Mouse (Mus musculus) embryonic facial prominence, embryonic 15.5 days (tissue): ENCODE measurements around the gene Gtf3c2. TPM values are rescaled to one million over a fixed set of nuclear protein-coding genes. Genes with fewer than 3 reads are reported as not detected.

ENCODE experiments used
- ATAC-seq: fragments of 200-750 bp; cut with Nextera tagmentation; 2 replicates; pipeline ENCODE4 v1.8.0; 2017; ENCODE audit warnings: low read depth, moderate TSS enrichment; ENCODE audit not compliant: insufficient number of reproducible peaks, low FRiP score, low TSS enrichment
- H3K27ac ChIP-seq: fragments of 300-500 bp; sonication (generic); replicated peaks from 2 replicates; pipeline ENCODE4 v1.5.1; 2015; ENCODE audit warnings: mild to moderate bottlenecking, inconsistent platforms
- H3K27me3 ChIP-seq: fragments of 300-500 bp; sonication (generic); 2 replicates; pipeline ENCODE4 v1.6.1; 2015; ENCODE audit warnings: inconsistent platforms
- H3K36me3 ChIP-seq: fragments of 300-500 bp; sonication (generic); 2 replicates; pipeline ENCODE4 v1.6.1; 2015; ENCODE audit warnings: mild to moderate bottlenecking, inconsistent platforms
- H3K4me1 ChIP-seq: fragments of 300-500 bp; sonication (generic); 2 replicates; pipeline ENCODE4 v1.6.1; 2015; ENCODE audit warnings: inconsistent platforms
- H3K4me2 ChIP-seq: fragments of 300-500 bp; sonication (generic); replicated peaks from 2 replicates; pipeline ENCODE4 v1.6.1; 2015; ENCODE audit warnings: mild to moderate bottlenecking, inconsistent platforms
- H3K4me3 ChIP-seq: fragments of 300-500 bp; sonication (generic); replicated peaks from 2 replicates; pipeline ENCODE4 v1.5.1; 2015; ENCODE audit warnings: mild to moderate bottlenecking, inconsistent platforms
- H3K9ac ChIP-seq: fragments of 300-500 bp; sonication (generic); 2 replicates; pipeline ENCODE4 v1.6.1; 2015; ENCODE audit warnings: inconsistent platforms
- H3K9me3 ChIP-seq: fragments of 300-500 bp; sonication (generic); replicated peaks from 2 replicates; pipeline ENCODE4 v1.6.1; 2016; ENCODE audit warnings: inconsistent platforms
- WGBS: fragments of 180-500 bp; shearing (Covaris S2); methylation state at CpG from one replicate; pipeline ENCODE4 v1.1.7; 2015; 5-methylcytosine and 5-hydroxymethylcytosine counted together
- polyA plus RNA-seq: library from polyadenylated mRNA; unstranded; fragments of >200 nt; fragmentation: Nextera tagmentation; extraction: Ambion mirVana; gene quantifications from 2 replicates; pipeline ENCODE4 v1.2.1, GENCODE M21; 2015

Gene Gtf3c2
- polyA plus RNA-seq, 1 experiment from 2014 or later, result 71.5 TPM

- Histone ChIP-seq H3K4me3 (no peak overlapping the region), H3K27me3 (no peaks in the 10 kb centered on the region), H3K9ac (no peak overlapping the region), H3K36me3 (peaks cover 7% of the 10 kb centered on the region; the same call in 1 of the 2 replicates), H3K4me2 (no peak overlapping the region), H3K9me3 (no peaks in the 10 kb centered on the region), H3K4me1 (peaks cover 8% of the 10 kb centered on the region; the same call in 1 of the 2 replicates), H3K27ac (no peak overlapping the region)
- no peak for ATAC-seq
- 88% methylated on average over 9 of the region's 9 CpGs for WGBS
Observed at GRCm38 (mm10) chr5:31181183-31181770, 1.3 kb upstream of the Gtf3c2 start.

DNA sequence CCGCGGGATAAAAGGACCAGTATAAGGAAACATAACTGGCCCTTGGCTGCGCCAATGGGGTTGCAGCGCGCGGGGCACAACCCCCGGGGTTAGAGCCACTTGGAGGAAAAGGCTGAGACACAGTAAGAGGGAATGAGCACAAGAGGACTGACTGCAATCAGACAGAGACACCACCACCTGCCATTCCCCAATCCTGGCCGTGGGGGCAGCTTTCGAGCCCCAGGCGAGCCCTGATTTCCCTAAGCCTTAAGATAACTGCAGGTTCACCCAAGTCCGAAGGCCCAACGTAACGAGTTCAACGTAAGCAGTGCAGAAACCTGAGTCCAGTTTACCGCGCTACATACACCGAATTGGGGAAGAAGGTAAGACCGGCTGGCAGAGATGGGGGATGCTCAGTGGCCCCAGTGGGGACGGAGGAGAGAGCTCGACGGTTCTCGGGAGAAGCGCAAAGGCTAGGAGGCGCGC is 611 bp downstream of the Gtf3c2 start:
- H3K4me2 ChIP-seq, result peak overlapping the region; percentile 83
- H3K9ac ChIP-seq, result peak overlapping the region; percentile 71
- H3K4me3 ChIP-seq, result peak overlapping the region; percentile 93
- H3K27ac ChIP-seq, result peak overlapping the region; percentile 99
- no peaks in the 10 kb centered on the region for H3K27me3 ChIP-seq
- no peaks in the 10 kb centered on the region for H3K9me3 ChIP-seq
- ATAC-seq, result peak; percentile 49; the same call in 1 of the 2 replicates
- 0% methylated on average over 25 of the region's 25 CpGs for WGBS
- H3K4me1 ChIP-seq, result peaks cover 8% of the 10 kb centered on the region; the same call in 1 of the 2 replicates
- peaks cover 12% of the 10 kb centered on the region for H3K36me3 ChIP-seq

- 88% methylated on average over 4 of the region's 4 CpGs for WGBS
- Histone ChIP-seq H3K9ac (no peak overlapping the region), H3K4me2 (no peak overlapping the region), H3K4me3 (no peak overlapping the region), H3K9me3 (no peaks in the 10 kb centered on the region), H3K36me3 (peaks cover 87% of the 10 kb centered on the region), H3K4me1 (no peaks in the 10 kb centered on the region), H3K27ac (no peak overlapping the region), H3K27me3 (no peaks in the 10 kb centered on the region)
- ATAC-seq, result no peak
Observed at GRCm38 (mm10) chr5:31168630-31169029, 11.3 kb downstream of the Gtf3c2 start.

DNA sequence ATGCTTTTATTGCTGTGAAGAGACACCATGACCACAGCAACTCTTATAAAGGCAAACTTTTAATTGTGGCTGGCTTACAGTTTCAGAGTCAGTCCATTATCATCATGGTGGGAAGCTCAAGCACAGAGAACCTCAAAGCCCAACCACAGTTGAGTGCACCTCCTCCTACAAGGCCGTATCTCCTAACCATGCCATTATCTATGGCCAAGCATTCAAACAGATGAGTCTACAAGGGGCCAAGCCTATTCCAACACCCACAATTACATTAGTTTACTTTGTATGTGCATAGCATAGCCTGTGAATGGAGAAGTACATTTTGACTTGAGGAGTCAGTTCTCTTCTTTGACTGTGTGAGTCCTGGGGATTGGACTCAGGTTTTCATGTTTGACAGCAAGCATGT is 15.1 kb downstream of the Gtf3c2 start:
- ATAC-seq, result no peak
- Histone ChIP-seq H3K27me3 (no peaks in the 10 kb centered on the region), H3K4me1 (no peaks in the 10 kb centered on the region), H3K4me2 (no peak overlapping the region), H3K9me3 (no peaks in the 10 kb centered on the region), H3K27ac (no peak overlapping the region), H3K9ac (no peak overlapping the region), H3K36me3 (peaks cover 88% of the 10 kb centered on the region), H3K4me3 (no peak overlapping the region)
- WGBS, result 94% methylated on average over 1 of the region's 1 CpGs

- H3K4me2 ChIP-seq, result no peak overlapping the region
- no peak overlapping the region for H3K27ac ChIP-seq
- no peak for ATAC-seq
- no peak overlapping the region for H3K4me3 ChIP-seq
- H3K27me3 ChIP-seq, result no peaks in the 10 kb centered on the region
- H3K9ac ChIP-seq, result no peak overlapping the region
- no peaks in the 10 kb centered on the region for H3K9me3 ChIP-seq
- H3K36me3 ChIP-seq, result peaks cover 88% of the 10 kb centered on the region
- no peaks in the 10 kb centered on the region for H3K4me1 ChIP-seq
Observed at GRCm38 (mm10) chr5:31162462-31162861, 17.5 kb downstream of the Gtf3c2 start.

- ATAC-seq, result peak; percentile 92
- Histone ChIP-seq H3K9me3 (no peaks in the 10 kb centered on the region), H3K4me1 (peaks cover 12% of the 10 kb centered on the region), H3K27me3 (no peaks in the 10 kb centered on the region), H3K36me3 (peaks cover 37% of the 10 kb centered on the region), H3K9ac (peak within 1 kb of the TSS; percentile 62), H3K4me2 (peak within 1 kb of the TSS; percentile 64), H3K27ac (peak within 1 kb of the TSS; percentile 88), H3K4me3 (peak within 1 kb of the TSS; percentile 65)
- under 1% methylated on average over 19 of the region's 19 CpGs for WGBS
Observed at GRCm38 (mm10) chr5:31154152-31154553, 25.8 kb downstream of the Gtf3c2 start, which contains the start of gene Mpv17. Mpv17 (minus strand) TSS chr5:31154251.

DNA sequence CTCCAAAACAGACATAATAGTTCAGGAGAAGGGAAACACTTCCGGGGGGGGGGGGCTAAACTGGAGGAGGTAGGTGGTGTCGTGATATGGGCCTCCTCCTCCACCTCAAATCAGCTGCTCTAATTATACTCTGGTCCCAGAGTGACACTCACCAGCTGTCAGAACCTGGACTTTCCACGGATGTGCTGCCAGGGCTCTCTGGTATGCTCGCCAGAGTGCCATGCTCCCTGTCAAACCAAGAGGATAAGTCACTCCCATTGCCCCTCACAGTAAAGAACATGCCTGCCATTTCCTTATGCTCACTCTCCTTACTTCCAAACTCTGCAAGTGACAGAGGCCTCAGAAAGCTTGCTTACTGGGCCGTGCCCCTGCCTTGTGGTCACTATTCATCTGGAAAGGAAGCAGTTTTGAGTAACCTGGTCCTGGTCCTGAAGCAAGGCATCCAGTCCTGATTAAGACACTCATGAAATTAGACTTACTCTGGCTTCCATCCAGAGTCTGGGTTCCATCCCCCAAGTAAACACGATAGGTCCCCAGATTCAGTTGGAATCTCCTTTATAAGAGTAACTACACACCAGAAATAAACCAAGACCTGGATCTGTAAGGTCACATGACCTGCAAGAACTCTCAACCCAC is 26.3 kb downstream of the Gtf3c2 start:
- 21% methylated on average over 6 of the region's 6 CpGs for WGBS
- Histone ChIP-seq H3K36me3 (peaks cover 32% of the 10 kb centered on the region), H3K9ac (peak overlapping the region; percentile 62), H3K9me3 (no peaks in the 10 kb centered on the region), H3K4me1 (peaks cover 12% of the 10 kb centered on the region), H3K4me2 (peak overlapping the region; percentile 64), H3K27ac (peak overlapping the region; percentile 88; the same call in 1 of the 2 replicates), H3K27me3 (no peaks in the 10 kb centered on the region), H3K4me3 (peak overlapping the region; percentile 65)
- ATAC-seq, result no peak

GRCm38 (mm10) chr5:31151746-31152145 is 28.2 kb downstream of the Gtf3c2 start:
- Histone ChIP-seq H3K36me3 (peaks cover 17% of the 10 kb centered on the region), H3K27me3 (no peaks in the 10 kb centered on the region), H3K4me1 (peaks cover 12% of the 10 kb centered on the region), H3K9ac (no peak overlapping the region), H3K4me2 (no peak overlapping the region), H3K27ac (no peak overlapping the region), H3K9me3 (no peaks in the 10 kb centered on the region), H3K4me3 (no peak overlapping the region)
- 95% methylated on average over 3 of the region's 3 CpGs for WGBS
- ATAC-seq, result no peak

GRCm38 (mm10) chr5:31149781-31150180 is 30.2 kb downstream of the Gtf3c2 start:
- H3K4me1 ChIP-seq, result peaks cover 9% of the 10 kb centered on the region
- H3K27me3 ChIP-seq, result no peaks in the 10 kb centered on the region
- no peak overlapping the region for H3K27ac ChIP-seq
- 81% methylated on average over 4 of the region's 4 CpGs for WGBS
- H3K36me3 ChIP-seq, result peaks cover 28% of the 10 kb centered on the region
- H3K4me3 ChIP-seq, result no peak overlapping the region
- no peak overlapping the region for H3K4me2 ChIP-seq
- no peak overlapping the region for H3K9ac ChIP-seq
- no peak for ATAC-seq
- H3K9me3 ChIP-seq, result no peaks in the 10 kb centered on the region

DNA sequence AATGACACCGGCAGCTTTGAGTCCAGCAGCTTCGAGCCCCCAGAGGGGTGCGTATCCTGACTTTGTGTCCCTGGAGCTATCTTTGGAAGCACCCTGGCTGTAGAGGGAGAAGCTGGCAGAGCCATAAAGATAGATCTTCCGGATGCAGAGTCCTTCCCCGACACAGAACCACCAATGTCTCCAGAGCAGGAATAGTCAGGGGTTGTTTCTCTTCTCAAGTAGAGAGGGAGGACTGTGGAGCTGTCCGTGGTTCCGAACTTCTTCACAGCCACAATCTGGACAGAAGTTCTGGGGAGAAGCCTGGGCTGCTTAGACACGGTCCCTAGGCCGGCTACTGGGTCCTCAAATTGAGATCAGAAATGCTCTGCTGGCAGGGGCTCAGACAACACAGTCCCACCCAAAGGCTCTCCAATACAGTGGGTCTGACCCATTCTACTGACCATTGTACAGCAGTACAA is 40.9 kb downstream of the Gtf3c2 start:
- Histone ChIP-seq H3K4me3 (peak overlapping the region; percentile 4; the same call in 1 of the 2 replicates), H3K36me3 (peaks cover 15% of the 10 kb centered on the region)
- ATAC-seq, result no peak

DNA sequence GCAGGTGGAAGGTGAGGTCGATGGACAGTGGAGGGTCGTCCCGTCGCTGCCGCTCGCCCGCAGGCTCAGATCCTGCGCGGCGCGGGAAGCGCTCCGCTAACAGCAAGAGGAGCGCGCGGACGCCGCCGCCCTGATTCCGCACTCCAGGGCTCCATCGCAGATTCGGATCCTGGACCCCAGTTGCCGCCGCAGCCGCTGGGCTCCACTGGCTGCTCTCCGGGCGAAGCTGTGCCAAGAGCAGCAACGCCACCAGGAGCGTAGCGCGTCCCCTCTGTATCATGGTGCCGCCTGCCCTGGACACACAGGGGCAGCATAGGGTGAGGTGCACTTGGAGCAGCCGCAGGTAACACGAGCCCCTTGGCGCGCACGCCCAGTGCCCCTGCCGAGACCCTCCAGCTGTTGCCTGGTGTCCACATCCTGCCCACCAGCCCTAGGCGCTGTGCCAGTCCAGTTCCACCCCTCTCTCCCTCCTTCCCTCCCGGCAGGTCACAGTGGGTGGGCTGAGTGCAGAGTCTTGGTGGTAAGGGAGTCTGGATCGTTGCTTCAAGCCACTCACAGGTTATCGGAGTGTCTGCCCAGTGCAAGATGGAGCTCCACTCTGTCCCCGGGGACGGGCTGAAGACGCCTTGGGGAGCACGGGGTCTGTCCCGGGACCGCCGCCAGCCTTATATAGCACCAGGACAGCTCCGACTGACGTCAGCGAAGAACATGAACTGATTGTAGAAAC is 41.5 kb downstream of the Gtf3c2 start, which contains the start of gene Ucn:
Gene Ucn, minus strand, starts transcription at position 589 of the 727 bp plus-strand sequence.
- no peak within 1 kb of the TSS for H3K27ac ChIP-seq
- H3K27me3 ChIP-seq, result peaks cover 62% of the 10 kb centered on the region
- peaks cover 10% of the 10 kb centered on the region for H3K36me3 ChIP-seq
- H3K4me2 ChIP-seq, result peak within 1 kb of the TSS; percentile 27
- H3K9ac ChIP-seq, result no peak within 1 kb of the TSS
- H3K4me3 ChIP-seq, result peak within 1 kb of the TSS; percentile 4; the same call in 1 of the 2 replicates
- H3K4me1 ChIP-seq, result peaks cover 19% of the 10 kb centered on the region
- ATAC-seq, result no peak
- 2% methylated on average over 52 of the region's 52 CpGs for WGBS
- H3K9me3 ChIP-seq, result no peaks in the 10 kb centered on the region

More for the DNA sequence above, 40.9 kb downstream of the Gtf3c2 start:
- peak overlapping the region; percentile 27 for H3K4me2 ChIP-seq
- peaks cover 58% of the 10 kb centered on the region for H3K27me3 ChIP-seq
- peaks cover 19% of the 10 kb centered on the region for H3K4me1 ChIP-seq
- no peak overlapping the region for H3K27ac ChIP-seq
- no peaks in the 10 kb centered on the region for H3K9me3 ChIP-seq
- 10% methylated on average over 9 of the region's 9 CpGs for WGBS
- H3K9ac ChIP-seq, result no peak overlapping the region
